In the genomic region with DNA sequence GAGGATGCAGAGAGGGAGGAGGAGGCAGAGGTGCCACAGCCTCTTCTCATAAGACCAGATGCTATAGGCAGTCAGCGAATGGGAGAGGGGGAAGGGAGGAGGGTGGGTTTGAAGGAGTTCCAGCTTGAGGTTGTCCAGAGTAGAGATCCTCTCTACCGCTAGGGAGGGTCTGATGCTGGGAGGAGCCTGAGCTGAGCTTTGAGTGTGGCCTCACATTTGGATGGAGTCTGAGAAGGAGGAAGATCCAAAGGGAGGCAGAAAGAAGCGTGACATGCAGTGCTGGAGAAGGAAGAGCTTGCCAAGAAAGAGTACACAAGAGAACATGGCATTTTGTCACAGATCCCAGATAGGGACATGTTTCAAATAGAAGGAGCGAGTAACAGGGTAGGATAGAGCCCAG, we compare ENCODE assay signal across 29 mouse cellular contexts. TPM values are rescaled to one million over a fixed set of nuclear protein-coding genes. Genes with fewer than 3 reads are reported as not detected.
"Had no signal": no experiment of that assay in that cellular context is flagged by ENCODE, and none has a peak within 500 bp of the region (broad histone marks: within the 10 kb centered on the region; RNA-seq: fewer than 3 reads in every experiment).

No protein-coding gene starts in this region.

- ATAC-seq: hindbrain, postnatal 0 days; intestine, embryonic 16.5 days; liver, embryonic 12.5 days had no signal

- H3K4me3 ChIP-seq: heart, adult 2 months; heart, embryonic 13.5 days; heart, embryonic 15.5 days; hindbrain, embryonic 13.5 days; hindbrain, embryonic 15.5 days; kidney, embryonic 15.5 days; limb, embryonic 13.5 days; limb, embryonic 15.5 days; liver, embryonic 12.5 days had no signal

- H3K27ac ChIP-seq: heart, adult 2 months; heart, embryonic 13.5 days; heart, embryonic 15.5 days; hindbrain, embryonic 13.5 days; hindbrain, embryonic 15.5 days; hindbrain, postnatal 0 days; kidney, embryonic 15.5 days; kidney, postnatal 0 days; limb, embryonic 13.5 days; limb, embryonic 15.5 days; liver, embryonic 12.5 days; liver, embryonic 14.5 days had no signal

- DNase-seq: gastrocnemius, postnatal 14 days; gastrocnemius, postnatal 36 days; heart, adult 11 months; heart, adult 2 months; heart, postnatal 14 days; heart, postnatal 36 days; kidney, adult 11 months; kidney, adult 2 months; kidney, adult 9 months; kidney, postnatal 14 days; kidney, postnatal 36 days; left cerebral cortex, postnatal 4 days had no signal

RNA-seq across cellular contexts. Expression of a gene that starts 11.1 kb away (rescaled TPM):
- total RNA-seq: gastrocnemius, adult 18-20 months; gastrocnemius, adult 8-10 months; liver, adult 2 months had no signal

RNA-seq across cellular contexts. Expression of a gene that starts 15.2 kb away (rescaled TPM):
- total RNA-seq: gastrocnemius, adult 18-20 months; gastrocnemius, adult 8-10 months; gastrocnemius, postnatal 14 days; gastrocnemius, postnatal 36 days; heart, adult 2 months; heart, postnatal 36 days; hematopoietic stem cell, adult 5-6 weeks; liver, adult 2 months had no signal
- polyA plus RNA-seq: heart, postnatal 0 days; liver, adult 2 months; liver, embryonic 14.5 days had no signal
